Mouse (Mus musculus): ENCODE measurements around the gene 1700013F07Rik. TPM values are rescaled to one million over a fixed set of nuclear protein-coding genes. Genes with fewer than 3 reads are reported as not detected.

Gene 1700013F07Rik
- polyA plus RNA-seq (2017; shearing (Covaris generic)): not detected

GRCm38 (mm10) chr3:108533951-108534350 lies at the start of gene 1700013F07Rik:
TSS of gene 1700013F07Rik (plus strand) at chr3:108534150.

DNA sequence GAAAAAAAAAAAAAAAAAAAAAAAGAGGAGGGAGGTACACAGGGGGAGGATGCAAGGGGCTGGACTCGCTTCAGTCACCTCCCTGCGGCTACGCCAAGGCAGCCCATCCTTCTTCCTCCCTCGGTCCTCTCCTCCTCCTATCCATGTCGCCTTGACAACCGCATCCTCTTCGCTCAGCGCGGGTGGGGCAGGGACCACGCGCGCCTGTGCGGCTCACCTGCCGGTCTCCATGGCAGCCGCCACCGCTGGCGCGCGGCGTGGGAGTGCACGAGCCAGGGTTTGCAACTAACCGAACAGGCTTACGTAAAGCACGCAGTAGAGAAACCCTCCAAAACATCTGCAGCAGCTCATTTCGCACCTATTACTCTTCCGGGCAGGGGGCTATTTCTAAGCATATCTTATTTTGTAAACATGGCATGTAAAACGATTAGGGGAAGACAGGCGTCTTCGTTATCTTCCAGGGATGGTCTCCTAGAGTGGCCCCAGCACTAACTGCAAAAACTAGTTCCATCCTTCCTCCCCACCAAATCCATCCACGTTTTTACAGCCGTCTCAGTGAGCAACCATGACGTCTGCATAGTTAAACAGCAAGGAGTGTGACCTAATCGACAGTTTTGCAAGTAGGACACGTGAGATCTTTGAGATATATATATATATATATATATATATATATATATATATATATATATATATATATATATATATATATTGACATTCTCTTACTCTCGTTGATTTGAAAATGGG lies 2.7 kb downstream of the 1700013F07Rik start, which contains the start of gene 5330417C22Rik:
Gene 5330417C22Rik, minus strand, starts transcription at position 20 of the 744 bp plus-strand sequence.

GRCm38 (mm10) chr3:108562133-108562730 lies 28.3 kb downstream of the 1700013F07Rik start, which contains the start of gene Tmem167b:
TSS of gene Tmem167b (minus strand) at chr3:108562466.

DNA sequence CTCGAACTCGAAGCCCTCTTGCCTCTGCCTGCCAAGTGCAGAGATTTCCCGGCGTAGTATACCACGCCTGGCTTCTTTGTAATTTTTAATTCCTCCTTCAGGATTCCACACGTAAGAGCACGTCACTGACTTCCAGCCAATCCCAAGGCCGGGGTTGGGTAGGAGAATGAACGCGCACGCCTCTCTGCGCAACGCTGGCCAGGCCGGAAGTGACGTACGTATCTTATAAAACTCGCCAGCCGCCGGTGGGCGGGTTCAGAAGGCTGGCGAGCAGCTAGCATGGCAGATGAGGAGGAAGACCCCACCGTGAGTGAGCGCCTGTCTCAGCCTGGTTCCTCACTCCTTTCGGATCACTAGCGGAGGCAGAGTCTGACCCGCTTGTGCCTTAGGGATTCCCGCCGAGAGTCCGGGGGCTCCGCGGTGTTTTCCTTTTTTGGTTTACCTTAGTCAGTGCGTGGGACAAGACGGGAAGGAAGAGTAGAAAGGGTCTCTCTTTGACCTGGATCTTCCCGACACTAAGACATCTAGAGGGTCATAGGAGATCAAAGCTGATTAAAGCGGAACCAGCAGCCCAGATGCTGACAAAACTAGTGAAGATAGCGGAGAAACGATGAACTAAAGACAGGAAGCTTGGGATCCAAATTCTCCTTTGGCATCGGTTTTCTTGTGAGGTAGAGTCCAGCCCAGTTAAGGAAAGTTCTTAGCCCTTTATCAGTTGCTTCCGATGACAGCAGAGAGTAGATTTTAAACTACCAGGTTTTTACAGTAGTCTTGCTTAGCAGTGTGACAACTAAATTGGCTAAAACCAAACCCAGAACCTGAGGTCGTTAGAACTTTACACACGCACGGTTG lies 37.7 kb downstream of the 1700013F07Rik start, which contains the start of gene Taf13:
Gene Taf13, plus strand, starts transcription at position 256 of the 852 bp plus-strand sequence.

DNA sequence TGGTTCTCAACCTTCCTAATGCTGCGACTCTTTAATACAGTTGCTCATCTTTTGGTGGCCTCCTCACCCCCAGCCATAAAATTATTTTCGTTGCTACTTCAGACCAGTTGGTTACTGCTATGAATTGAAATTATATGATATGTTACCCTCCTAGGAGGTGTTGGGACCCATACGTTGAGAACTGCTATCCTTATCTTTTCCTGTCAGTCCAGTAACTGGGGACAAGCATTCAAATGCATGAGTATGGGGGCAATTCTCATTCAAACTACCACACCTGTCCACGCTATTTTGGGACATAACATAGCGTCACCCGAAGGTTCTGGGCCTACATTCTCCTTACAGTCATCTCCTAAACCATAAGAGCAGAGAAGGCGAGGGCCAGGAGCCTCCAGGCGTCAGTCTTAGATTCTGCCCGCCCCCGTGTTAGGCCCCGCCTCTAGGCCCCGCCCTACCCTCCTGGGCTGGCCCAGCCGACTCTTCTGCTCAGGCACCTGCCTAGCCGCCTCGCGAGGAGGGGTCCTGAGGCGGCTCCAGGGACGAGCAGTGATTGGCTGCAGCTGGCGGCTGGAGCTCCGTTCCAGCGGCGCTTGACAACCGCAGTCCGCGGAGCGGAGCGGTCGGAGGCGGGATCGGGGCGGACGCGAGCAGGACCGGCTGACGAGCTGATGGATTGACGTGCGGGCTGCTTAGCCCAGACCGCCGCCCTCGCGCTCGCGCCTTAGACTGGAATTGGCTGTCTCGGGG lies 57.0 kb downstream of the 1700013F07Rik start, which contains the start of gene Wdr47:
Gene Wdr47, plus strand, starts transcription at position 494 of the 744 bp plus-strand sequence.

Other genes with a start within 250 kb of the 1700013F07Rik start
- not detected for gene Mybphl, start 169.2 kb upstream of the 1700013F07Rik start, polyA plus RNA-seq (2017; shearing (Covaris generic))
- gene Psrc1, start 150.3 kb upstream of the 1700013F07Rik start, polyA plus RNA-seq (2017; shearing (Covaris generic)): 2.4 TPM
- 1.2 TPM for gene Celsr2, start 118.6 kb upstream of the 1700013F07Rik start, polyA plus RNA-seq (2017; shearing (Covaris generic))
- gene Sars, start 88.9 kb upstream of the 1700013F07Rik start, polyA plus RNA-seq (2017; shearing (Covaris generic)): 164 TPM
- gene 5330417C22Rik, start 2.4 kb downstream of the 1700013F07Rik start, polyA plus RNA-seq (2017; shearing (Covaris generic)): 0.16 TPM
- gene Tmem167b, start 28.3 kb downstream of the 1700013F07Rik start, polyA plus RNA-seq (2017; shearing (Covaris generic)): 33.1 TPM
- 27.5 TPM for gene Taf13, start 37.5 kb downstream of the 1700013F07Rik start, polyA plus RNA-seq (2017; shearing (Covaris generic))
- gene Wdr47, start 57.1 kb downstream of the 1700013F07Rik start, polyA plus RNA-seq (2017; shearing (Covaris generic)): 12.3 TPM
- 61.3 TPM for gene Clcc1, start 119.8 kb downstream of the 1700013F07Rik start, polyA plus RNA-seq (2017; shearing (Covaris generic))
- gene Gpsm2, start 188.2 kb downstream of the 1700013F07Rik start, polyA plus RNA-seq (2017; shearing (Covaris generic)): 6.7 TPM
- 0.04 TPM for gene Aknad1, start 205.5 kb downstream of the 1700013F07Rik start, polyA plus RNA-seq (2017; shearing (Covaris generic))